Mouse (Mus musculus): ENCODE results near the gene Dpf3. TPM values are rescaled to one million over a fixed set of nuclear protein-coding genes. Genes with fewer than 3 reads are reported as not detected.

Gene Dpf3
- polyA plus RNA-seq, 1 experiment: 1.8 TPM

GRCm38 (mm10) chr12:83286496-83287492, 200.7 kb downstream of the Dpf3 start:
- no peak for DNase-seq (ENCODE audit: low read depth)

DNA sequence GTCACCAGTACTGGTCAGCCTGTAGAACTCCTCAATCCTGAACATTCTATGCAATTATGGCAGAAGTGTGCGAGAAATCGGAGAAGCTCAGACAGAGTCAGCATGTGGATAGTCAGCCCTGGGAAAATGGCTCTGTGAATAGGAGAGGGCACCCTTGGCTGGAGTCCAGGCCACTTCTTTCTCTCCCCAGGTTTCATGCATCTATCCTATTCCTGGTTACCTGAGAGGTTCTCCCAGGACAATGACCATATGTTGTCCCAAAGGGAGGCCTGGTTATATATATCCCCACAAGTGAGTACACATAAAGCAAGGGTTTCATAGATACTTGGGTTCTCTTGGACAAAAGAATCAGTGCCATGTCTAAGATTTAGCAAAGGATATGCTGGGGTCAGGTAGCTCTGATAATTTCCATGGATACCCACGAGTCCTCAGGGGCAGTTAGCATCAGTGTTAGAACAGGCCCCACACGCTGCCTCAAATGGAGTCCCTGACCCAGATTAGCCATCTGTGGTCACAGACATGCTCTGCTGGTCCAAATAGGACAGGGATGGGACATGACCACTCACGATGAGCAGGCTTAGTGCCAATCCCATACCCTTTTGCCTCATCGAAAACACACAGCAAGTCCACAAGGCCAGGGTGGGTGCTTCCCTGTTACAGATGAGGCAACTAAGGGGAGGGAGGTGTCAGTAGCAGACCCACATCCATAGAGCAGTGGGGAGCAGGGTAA, 203.8 kb downstream of the Dpf3 start:
- no peak for DNase-seq (ENCODE audit: low read depth)

- DNase-seq (ENCODE audit: low read depth): no peak
These were observed 209.7 kb downstream of the Dpf3 start for GRCm38 (mm10) chr12:83277537-83278441.

GRCm38 (mm10) chr12:83271215-83271614, 216.3 kb downstream of the Dpf3 start:
- DNase-seq (ENCODE audit: low read depth): no peak

DNA sequence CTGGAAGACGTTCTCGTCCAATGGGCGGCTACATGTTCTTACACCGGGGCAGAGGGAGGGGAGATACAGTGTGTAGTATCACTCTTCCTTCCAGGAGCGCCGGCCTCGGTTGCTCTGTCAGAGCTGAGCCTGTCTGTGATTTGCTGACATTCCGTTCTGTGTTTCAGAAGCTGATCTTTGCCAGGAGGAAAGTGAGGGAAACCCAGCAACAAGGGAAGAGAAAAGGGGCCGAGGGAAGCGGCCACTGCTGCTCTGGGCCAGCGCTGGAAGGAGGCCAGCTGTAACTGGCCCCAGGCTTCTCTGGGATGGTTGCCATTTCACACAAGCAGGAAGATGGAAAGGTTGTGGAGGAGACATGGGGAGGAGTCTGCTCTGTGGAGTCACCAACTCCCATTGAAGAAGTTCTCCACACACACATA, 219.0 kb downstream of the Dpf3 start:
- DNase-seq (ENCODE audit: low read depth): peak; percentile 2

DNA sequence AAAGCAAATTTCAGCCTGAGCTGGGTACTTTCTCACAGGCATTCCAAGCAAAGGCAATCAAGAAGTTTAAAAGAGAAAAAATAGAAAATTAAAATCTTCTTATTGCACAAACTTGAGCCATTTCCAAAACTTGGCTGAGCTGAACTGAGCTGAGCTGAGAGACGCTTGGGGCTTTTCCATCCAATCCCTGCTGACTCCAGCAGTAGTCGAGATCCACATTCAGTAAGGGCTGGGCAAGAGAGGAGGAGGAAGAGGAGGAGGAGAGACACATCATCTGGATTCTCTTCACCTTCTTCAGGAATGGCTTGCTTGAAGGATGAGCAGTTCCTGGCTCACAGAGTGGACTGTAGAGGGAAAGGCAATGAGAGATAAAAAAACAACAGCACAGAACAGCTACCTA, 227.0 kb downstream of the Dpf3 start:
- DNase-seq (ENCODE audit: low read depth): no peak

GRCm38 (mm10) chr12:83254399-83254798, 233.1 kb downstream of the Dpf3 start:
- DNase-seq (ENCODE audit: low read depth): no peak

- DNase-seq (ENCODE audit: low read depth): no peak
These were observed 238.4 kb downstream of the Dpf3 start for GRCm38 (mm10) chr12:83249066-83249465.

GRCm38 (mm10) chr12:83248636-83249035, 238.9 kb downstream of the Dpf3 start:
- DNase-seq (ENCODE audit: low read depth): no peak

DNA sequence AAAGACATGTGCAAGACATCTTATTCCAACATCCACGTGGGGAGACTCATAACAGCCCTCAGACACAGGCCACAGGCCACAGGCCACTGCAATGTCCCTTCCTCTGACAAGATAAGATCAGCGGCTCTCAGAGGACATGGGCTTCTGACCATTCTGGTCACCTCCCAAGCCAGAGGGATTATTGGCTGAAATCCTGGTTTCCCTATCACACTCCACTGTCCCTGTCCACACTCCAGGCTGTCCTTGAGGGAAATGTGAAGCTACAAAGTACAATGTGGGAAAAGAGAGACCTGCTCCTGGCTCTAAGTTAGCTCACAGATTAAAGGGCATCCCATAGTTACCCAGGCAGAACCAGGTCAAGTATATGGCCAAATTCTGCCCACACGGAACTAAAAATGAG, 239.8 kb downstream of the Dpf3 start:
- DNase-seq (ENCODE audit: low read depth): no peak

DNA sequence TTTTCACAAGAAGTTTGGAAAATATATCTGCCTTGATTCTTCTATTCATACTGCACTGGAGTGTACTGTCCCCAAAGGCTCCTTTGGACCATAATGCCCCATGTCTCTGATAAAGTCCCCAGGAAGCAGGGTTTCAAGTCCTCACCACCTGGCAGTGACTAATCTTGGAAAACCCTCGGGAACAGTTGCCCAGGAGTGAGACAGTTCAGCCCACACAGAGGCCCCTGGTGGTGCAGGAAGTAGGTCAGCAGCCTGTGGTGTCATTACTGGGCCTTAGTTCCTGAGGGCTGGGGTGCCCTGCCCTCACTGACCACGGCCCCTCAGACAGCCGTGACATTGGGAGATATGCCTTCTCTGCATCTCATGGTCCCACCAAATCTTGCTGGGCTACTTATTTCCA, 246.5 kb downstream of the Dpf3 start:
- no peak for DNase-seq (ENCODE audit: low read depth)

DNA sequence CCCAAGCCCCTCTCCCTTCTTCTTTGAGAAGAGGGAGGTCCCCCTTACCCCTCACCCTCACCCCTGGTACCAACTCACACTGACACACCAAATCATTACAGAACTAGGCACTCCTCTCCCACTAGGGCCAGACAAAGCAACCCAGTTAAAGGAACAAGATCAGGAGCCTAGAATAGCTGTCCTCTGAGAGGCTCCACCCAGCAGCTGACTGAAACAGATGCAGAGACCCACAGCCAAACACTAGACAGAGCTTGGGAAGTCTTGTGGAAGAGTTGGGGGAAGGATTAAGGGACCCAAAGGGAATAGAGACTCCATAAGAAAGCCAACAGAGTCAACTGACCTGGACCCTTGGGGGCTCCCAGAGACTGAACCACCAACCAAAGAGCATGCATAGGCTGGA, 246.9 kb downstream of the Dpf3 start:
- no peak for DNase-seq (ENCODE audit: low read depth)

- DNase-seq (ENCODE audit: low read depth): no peak
These were observed 251.7 kb downstream of the Dpf3 start for GRCm38 (mm10) chr12:83235781-83236180.

DNA sequence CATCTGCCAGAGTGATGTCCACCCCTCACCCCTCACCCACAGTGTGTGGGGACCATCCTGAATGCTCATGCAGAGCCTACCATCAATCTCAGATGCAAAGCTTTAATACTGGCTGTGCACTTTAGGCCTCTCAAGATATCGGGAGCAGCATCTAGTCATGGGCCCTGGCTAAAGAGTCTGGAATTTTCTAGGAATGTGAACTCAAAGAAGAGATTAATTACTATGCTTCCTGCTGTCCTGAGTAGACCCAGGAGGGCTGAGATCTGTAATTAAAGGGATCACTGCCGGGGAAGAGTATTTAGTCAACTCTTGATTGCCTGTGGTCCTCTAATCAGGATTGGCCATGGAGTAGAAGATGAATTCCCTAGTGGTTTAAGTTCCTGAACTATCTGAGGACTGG, 252.5 kb downstream of the Dpf3 start:
- DNase-seq (ENCODE audit: low read depth): no peak

GRCm38 (mm10) chr12:83233651-83234050, 253.9 kb downstream of the Dpf3 start:
- DNase-seq (ENCODE audit: low read depth): no peak

GRCm38 (mm10) chr12:83232916-83233315, 254.6 kb downstream of the Dpf3 start:
- DNase-seq (ENCODE audit: low read depth): peak; percentile 8

- DNase-seq (ENCODE audit: low read depth): no peak
These were observed 256.3 kb downstream of the Dpf3 start for GRCm38 (mm10) chr12:83231258-83231657.

DNA sequence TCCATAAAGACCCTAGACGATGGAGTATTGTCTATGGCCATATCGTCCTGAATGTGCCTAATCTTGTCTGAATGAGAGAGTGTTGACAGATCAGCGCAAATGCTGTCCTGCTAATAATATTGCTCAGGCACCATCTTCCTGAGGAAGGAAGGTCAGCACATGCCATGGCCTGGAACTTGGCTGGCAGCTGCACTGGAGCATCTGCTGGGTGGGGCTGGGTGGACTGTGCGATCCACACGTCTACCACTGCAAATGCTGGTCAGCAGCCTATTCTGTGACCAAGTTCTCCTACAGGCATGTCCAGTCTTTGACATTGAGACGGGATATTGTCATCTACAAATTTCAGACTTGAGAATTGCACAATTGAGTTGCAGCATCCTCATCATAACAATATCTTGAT, 257.8 kb downstream of the Dpf3 start:
- no peak for DNase-seq (ENCODE audit: low read depth)

- no peak for DNase-seq (ENCODE audit: low read depth)
These were observed 260.5 kb downstream of the Dpf3 start for GRCm38 (mm10) chr12:83227014-83227413.

- no peak for DNase-seq (ENCODE audit: low read depth)
These were observed 266.6 kb downstream of the Dpf3 start for GRCm38 (mm10) chr12:83220964-83221363.

DNA sequence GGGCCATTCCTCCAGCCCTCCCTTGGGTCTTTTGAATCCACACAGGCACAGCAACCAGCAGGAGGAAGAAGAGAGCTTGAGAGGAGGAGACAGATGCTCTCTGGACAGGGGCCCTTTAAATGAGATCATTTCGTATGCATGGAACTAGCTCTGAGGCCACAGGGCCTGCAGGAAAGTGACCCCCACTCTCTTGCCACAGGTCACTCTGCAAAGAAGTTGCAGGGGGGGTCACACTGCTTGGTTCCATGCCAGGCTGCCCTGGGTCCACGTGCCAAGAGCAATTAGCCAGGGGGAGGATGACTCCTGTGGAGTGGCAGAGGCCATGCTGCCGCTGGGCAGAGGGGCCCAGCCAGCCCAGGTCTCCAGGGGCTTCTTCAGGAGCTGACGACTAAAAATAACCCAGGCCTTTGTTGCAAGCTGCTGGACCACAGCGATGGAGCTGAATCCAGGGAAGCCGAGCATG, 273.6 kb downstream of the Dpf3 start:
- no peak for DNase-seq (ENCODE audit: low read depth)

- DNase-seq (ENCODE audit: low read depth): no peak
These were observed 275.5 kb downstream of the Dpf3 start for GRCm38 (mm10) chr12:83211976-83212375.
